Comparison of ENCODE assay signal across 8 mouse cellular contexts in the genomic region with DNA sequence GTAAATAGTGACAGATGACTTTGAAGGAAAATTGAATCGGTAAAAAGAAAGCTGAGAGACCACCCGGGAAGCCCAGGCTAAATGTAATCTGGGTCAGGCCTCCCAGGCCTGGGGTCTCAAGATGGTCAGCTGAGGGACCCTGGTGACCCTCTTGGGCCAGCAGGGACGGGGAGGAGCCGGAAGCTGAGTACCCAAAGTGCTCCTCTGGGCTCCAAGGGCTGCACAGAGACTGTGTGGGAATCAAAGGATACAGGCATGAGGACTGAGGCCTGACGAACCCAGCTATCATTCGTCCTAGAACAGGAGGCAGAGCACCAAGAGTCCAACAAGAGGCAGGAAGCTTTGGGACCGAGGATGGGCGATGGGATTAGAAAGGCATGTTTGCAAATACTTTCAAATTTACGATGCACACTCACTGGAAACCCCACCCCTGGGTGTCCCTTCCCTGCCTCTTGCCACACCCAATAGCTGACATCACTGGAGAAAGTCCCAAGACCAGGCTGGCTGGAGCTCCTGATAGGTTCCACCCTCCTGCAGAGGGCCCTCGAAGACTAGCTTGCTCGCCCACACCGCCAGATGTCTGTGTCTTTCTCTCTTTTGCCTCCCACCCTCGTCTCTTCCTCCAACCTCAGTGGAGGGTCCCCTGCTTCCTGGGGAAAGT.
DNase-seq lines count a peak whose midpoint lies in the region; ATAC-seq lines count a peak whose summit lies in the region.

No protein-coding gene starts in this region.

- 74% methylated on average over 13 of the region's 13 CpGs for WGBS in midbrain, embryonic 10.5 days
- 70% methylated on average over 13 of the region's 13 CpGs for WGBS in midbrain, embryonic 16.5 days
- 57% methylated on average over 13 of the region's 13 CpGs for WGBS in heart, embryonic 14.5 days

- DNase-seq in midbrain, embryonic 10.5 days (ENCODE audit: low spot score), result no peak
- DNase-seq in c-Kit-positive CD71-positive TER-119-negative erythroid progenitor cells, embryonic 14.5 days (ENCODE audit: low read depth), result peak; percentile 83
- peak; percentile 62 to 77 for DNase-seq in left cerebral cortex, adult 18-20 months (ENCODE audit: low spot score in 2 of 2)
- peak; percentile 50 for DNase-seq in thymus, postnatal 14 days
- no peak for DNase-seq in cerebellum, postnatal 14 days

- H3K27me3 ChIP-seq in midbrain, embryonic 10.5 days (ENCODE audit: low read depth, poor library complexity, severe bottlenecking), result no peaks in the 10 kb centered on the region
- no peaks in the 10 kb centered on the region for H3K27me3 ChIP-seq in midbrain, embryonic 16.5 days (ENCODE audit: control insufficient read depth, insufficient read depth, low read depth, low read length)
- no peaks in the 10 kb centered on the region for H3K27me3 ChIP-seq in heart, embryonic 14.5 days (ENCODE audit: control insufficient read depth, insufficient read depth, low read length)
- peaks cover 32% of the 10 kb centered on the region for H3K27me3 ChIP-seq in megakaryocyte, embryonic 14.5 days (replicated peaks)

- H3K9me3 ChIP-seq in midbrain, embryonic 10.5 days (replicated peaks), result no peaks in the 10 kb centered on the region
- no peaks in the 10 kb centered on the region for H3K9me3 ChIP-seq in midbrain, embryonic 16.5 days (replicated peaks; ENCODE audit: control insufficient read depth, low read length, poor library complexity, severe bottlenecking)
- H3K9me3 ChIP-seq in heart, embryonic 14.5 days (ENCODE audit: control insufficient read depth, low read length), result no peaks in the 10 kb centered on the region
- H3K9me3 ChIP-seq in megakaryocyte, embryonic 14.5 days, result no peaks in the 10 kb centered on the region

- H3K9ac ChIP-seq in midbrain, embryonic 16.5 days (ENCODE audit: low read depth, low read length), result no peak overlapping the region
- H3K9ac ChIP-seq in heart, embryonic 14.5 days (ENCODE audit: low read length), result peak overlapping the region; percentile 26; the same call in 1 of the 2 replicates

- H3K4me1 ChIP-seq in midbrain, embryonic 10.5 days, result peaks cover 33% of the 10 kb centered on the region
- H3K4me1 ChIP-seq in midbrain, embryonic 16.5 days (ENCODE audit: control insufficient read depth, insufficient read depth, low read length), result peaks cover under 1% of the 10 kb centered on the region; the same call in 1 of the 2 replicates
- peaks cover 30 to 43% of the 10 kb centered on the region in 2 experiments for H3K4me1 ChIP-seq in heart, embryonic 14.5 days (ENCODE audit: control insufficient read depth in 2 of 2, insufficient read depth in 2 of 2, low read length in 2 of 2)
- peaks cover 45% of the 10 kb centered on the region for H3K4me1 ChIP-seq in megakaryocyte, embryonic 14.5 days

- no peak for ATAC-seq in midbrain, embryonic 16.5 days
- ATAC-seq in heart, embryonic 14.5 days (ENCODE audit: insufficient number of reproducible peaks, insufficient read depth, low FRiP score, low read depth), result no peak

- H3K4me3 ChIP-seq in midbrain, embryonic 10.5 days, result no peak overlapping the region
- H3K4me3 ChIP-seq in midbrain, embryonic 16.5 days (ENCODE audit: low read depth, low read length), result no peak overlapping the region
- H3K4me3 ChIP-seq in heart, embryonic 14.5 days (ENCODE audit: control insufficient read depth in 1 of 2, insufficient read depth in 1 of 2, low read depth in 1 of 2, low read length in 2 of 2), result no peak overlapping the region
- H3K4me3 ChIP-seq in megakaryocyte, embryonic 14.5 days (replicated peaks), result peak overlapping the region; percentile 54

- H3K4me2 ChIP-seq in midbrain, embryonic 16.5 days (ENCODE audit: low read length), result no peak overlapping the region
- H3K4me2 ChIP-seq in heart, embryonic 14.5 days (ENCODE audit: low read length), result 0 out of 2 replicates have a peak overlapping the region, but pooled peaks have one; percentile 11

- H3K36me3 ChIP-seq in midbrain, embryonic 10.5 days, result no peaks in the 10 kb centered on the region
- no peaks in the 10 kb centered on the region for H3K36me3 ChIP-seq in midbrain, embryonic 16.5 days (ENCODE audit: control insufficient read depth, insufficient read depth, low read length)
- no peaks in the 10 kb centered on the region for H3K36me3 ChIP-seq in heart, embryonic 14.5 days (ENCODE audit: control insufficient read depth, insufficient read depth, low read length)
- no peaks in the 10 kb centered on the region for H3K36me3 ChIP-seq in megakaryocyte, embryonic 14.5 days (replicated peaks; ENCODE audit: low read length)

- 0 out of 2 replicates have a peak overlapping the region, but pooled peaks have one; percentile 13 for H3K27ac ChIP-seq in midbrain, embryonic 10.5 days (replicated peaks)
- H3K27ac ChIP-seq in midbrain, embryonic 16.5 days (ENCODE audit: low read length), result no peak overlapping the region
- H3K27ac ChIP-seq in heart, embryonic 14.5 days (replicated peaks in 1 of 2; ENCODE audit: control insufficient read depth in 1 of 2, insufficient read depth in 1 of 2, low read depth in 2 of 2, low read length in 2 of 2), result peak overlapping the region in 1 of 2 experiments; percentile 29; a peak in 1 of 4 replicates

Comparison
In these comparisons a context has a peak if more than half of its experiments do, and no peak if none do; other contexts are left out.
1. DNase-seq: peak in c-Kit-positive CD71-positive TER-119-negative erythroid progenitor cells, embryonic 14.5 days (single experiment), left cerebral cortex, adult 18-20 months (2 of 2) and thymus, postnatal 14 days (single experiment); none in midbrain, embryonic 10.5 days (single experiment) and cerebellum, postnatal 14 days (0 of 2).